Mouse (Mus musculus) embryonic stem cell, embryonic (primary cell): ENCODE results near the gene Snd1.

Experiments used
- CTCF ChIA-PET, 4 experiments: fragments of 300-600 bp in 2 of 4; fragments of 350-600 bp in 2 of 4; sonication (Branson Sonifier 250); formaldehyde crosslinking; loops; one replicate each; lab custom pipeline; 2022; ENCODE audit warnings: inconsistent platforms in 2 of 4; lab: Charles Lee
- POLR2A ChIA-PET, 4 experiments: fragments of 300-600 bp in 2 of 4; fragments of 350-600 bp in 2 of 4; sonication (Branson Sonifier 250); formaldehyde crosslinking; loops; one replicate each; lab custom pipeline; 2022; ENCODE audit warnings: antibody characterized with exemption in 4 of 4, inconsistent platforms in 1 of 4; lab: Charles Lee

Snd1 gene

GRCm38 (mm10) chr6:28674686-28675085 lies 199.7 kb downstream of the Snd1 start:
- POLR2A ChIA-PET: interaction anchor here in 1 of 4 experiments (0.8 kb wide), 1 partner anchor 49 kb away, joined by 3 read pairs; no protein-coding TSS in a partner anchor
- CTCF ChIA-PET: no interaction called here

GRCm38 (mm10) chr6:28678896-28679295 lies 204.0 kb downstream of the Snd1 start:
- ChIA-PET POLR2A (no interaction called here), CTCF (no interaction called here)

- POLR2A ChIA-PET: interaction anchor here in 1 of 4 experiments (0.6 kb wide), 1 partner anchor 251 kb away, joined by 3 read pairs; no protein-coding TSS in a partner anchor
- CTCF ChIA-PET: no interaction called here
These were observed 205.6 kb downstream of the Snd1 start for GRCm38 (mm10) chr6:28680537-28680936.

- ChIA-PET POLR2A (no interaction called here), CTCF (interaction anchor here in 1 of 4 experiments (0.9 kb wide), 1 partner anchor 413 kb away, joined by 3 read pairs; no protein-coding TSS in a partner anchor)
These were observed 206.8 kb downstream of the Snd1 start for GRCm38 (mm10) chr6:28681521-28682457.

GRCm38 (mm10) chr6:28685052-28685451 lies 210.1 kb downstream of the Snd1 start:
- CTCF ChIA-PET: interaction anchor here in 1 of 4 experiments (0.6 kb wide), 1 partner anchor 247 kb away, joined by 5 read pairs; no protein-coding TSS in a partner anchor

GRCm38 (mm10) chr6:28685745-28686144 lies 210.8 kb downstream of the Snd1 start:
- ChIA-PET POLR2A (interaction anchor here in 2 of 4 experiments (0.5 to 1.2 kb wide), 3 partner anchors 16 to 186 kb away, joined by 3 to 4 read pairs (median 3); no protein-coding TSS in a partner anchor), CTCF (interaction anchor here in 1 of 4 experiments (0.5 kb wide), 1 partner anchor 249 kb away, joined by 6 read pairs; no protein-coding TSS in a partner anchor)

More at GRCm38 (mm10) chr6:28685052-28685451, 210.1 kb downstream of the Snd1 start:
- POLR2A ChIA-PET: interaction anchor here in 1 of 4 experiments (1.2 kb wide), 1 partner anchor 88 kb away, joined by 4 read pairs; no protein-coding TSS in a partner anchor

GRCm38 (mm10) chr6:28687776-28688175 lies 212.8 kb downstream of the Snd1 start:
- POLR2A ChIA-PET: interaction anchor here in 1 of 4 experiments (1.2 to 1.3 kb wide), 2 partner anchors 15 to 47 kb away, joined by 3 to 6 read pairs; no protein-coding TSS in a partner anchor
- CTCF ChIA-PET: no interaction called here

- ChIA-PET POLR2A (interaction anchor here in 1 of 4 experiments (1.0 to 1.8 kb wide), 3 partner anchors 24 to 32 kb away, joined by 3 to 5 read pairs (median 3); no protein-coding TSS in a partner anchor), CTCF (interaction anchor here in 1 of 4 experiments (0.6 kb wide), 1 partner anchor 621 kb away, joined by 3 read pairs; no protein-coding TSS in a partner anchor)
These were observed 217.7 kb downstream of the Snd1 start for GRCm38 (mm10) chr6:28692659-28693058.

- ChIA-PET CTCF (interaction anchor here in 1 of 4 experiments (0.6 kb wide), 1 partner anchor 582 kb away, joined by 3 read pairs; no protein-coding TSS in a partner anchor), POLR2A (interaction anchor here in 2 of 4 experiments (0.6 to 0.9 kb wide), 3 partner anchors 9 to 71 kb away, joined by 3 to 5 read pairs (median 5); no protein-coding TSS in a partner anchor)
These were observed 222.3 kb downstream of the Snd1 start for GRCm38 (mm10) chr6:28697214-28697613.

GRCm38 (mm10) chr6:28704612-28705011 lies 229.7 kb downstream of the Snd1 start:
- CTCF ChIA-PET: interaction anchor here in 2 of 4 experiments (0.5 to 0.7 kb wide), 2 partner anchors 16 to 40 kb away, joined by 3 to 4 read pairs; no protein-coding TSS in a partner anchor
- POLR2A ChIA-PET: interaction anchor here in 1 of 4 experiments (1.1 kb wide), 1 partner anchor 19 kb away, joined by 3 read pairs; no protein-coding TSS in a partner anchor

GRCm38 (mm10) chr6:28705384-28706107 lies 230.6 kb downstream of the Snd1 start:
- CTCF ChIA-PET: no interaction called here
- POLR2A ChIA-PET: interaction anchor here in 2 of 4 experiments (1.1 to 1.2 kb wide), 2 partner anchors 8 to 18 kb away, joined by 3 read pairs; no protein-coding TSS in a partner anchor

GRCm38 (mm10) chr6:28706108-28706975 lies 231.4 kb downstream of the Snd1 start:
- CTCF ChIA-PET: no interaction called here
- POLR2A ChIA-PET: interaction anchor here in 1 of 4 experiments (1.2 kb wide), 1 partner anchor 9 kb away, joined by 3 read pairs; no protein-coding TSS in a partner anchor

GRCm38 (mm10) chr6:28706976-28707592 lies 232.1 kb downstream of the Snd1 start:
- POLR2A ChIA-PET: interaction anchor here in 1 of 4 experiments (1.2 kb wide), 1 partner anchor 10 kb away, joined by 3 read pairs; no protein-coding TSS in a partner anchor
- CTCF ChIA-PET: no interaction called here

GRCm38 (mm10) chr6:28710035-28710434 lies 235.1 kb downstream of the Snd1 start:
- CTCF ChIA-PET: no interaction called here
- POLR2A ChIA-PET: interaction anchor here in 2 of 4 experiments (0.6 to 2.2 kb wide), 8 partner anchors 9 to 201 kb away, joined by 3 to 11 read pairs (median 6); no protein-coding TSS in a partner anchor

- POLR2A ChIA-PET: interaction anchor here in 2 of 4 experiments (1.1 kb wide), 2 partner anchors 25 to 31 kb away, joined by 3 to 6 read pairs; no protein-coding TSS in a partner anchor
- CTCF ChIA-PET: no interaction called here
These were observed 242.4 kb downstream of the Snd1 start for GRCm38 (mm10) chr6:28717203-28717844.

GRCm38 (mm10) chr6:28717845-28718237 lies 242.9 kb downstream of the Snd1 start:
- CTCF ChIA-PET: no interaction called here
- POLR2A ChIA-PET: interaction anchor here in 2 of 4 experiments (1.0 to 1.1 kb wide), 3 partner anchors 9 to 30 kb away, joined by 3 to 6 read pairs (median 4); no protein-coding TSS in a partner anchor
